Mouse (Mus musculus) neural tube, embryonic 11.5 days (tissue): ENCODE results near the gene Olfr613. TPM values are rescaled to one million over a fixed set of nuclear protein-coding genes. Genes with fewer than 3 reads are reported as not detected.

Experiments
- microRNA-seq: library from miRNA; unstranded; fragments of <30 nt; microRNA quantifications from one replicate; pipeline ENCODE4, GENCODE M21; 2016
- polyA plus RNA-seq: library from polyadenylated mRNA; unstranded; fragments of >200 nt; fragmentation: Nextera tagmentation; extraction: Ambion mirVana; gene quantifications from 2 replicates; pipeline ENCODE4 v1.2.1, GENCODE M21; 2014

Olfr613 gene
- polyA plus RNA-seq, 1 experiment from 2014 or later = not detected

Small RNA genes lying within 50 kb of the gene (microRNA-seq; reads per million reads assigned to microRNA genes)
- not detected for gene Gm26506

Other genes with a start within 250 kb of the Olfr613 start
- gene Olfr596, start 242.4 kb upstream of the Olfr613 start, polyA plus RNA-seq = not detected in 2 replicates
- gene Olfr597, start 231.8 kb upstream of the Olfr613 start, polyA plus RNA-seq = not detected in 2 replicates
- gene Olfr598, start 224.5 kb upstream of the Olfr613 start, polyA plus RNA-seq = not detected in 2 replicates
- not detected in 2 replicates for gene Olfr599, start 212.2 kb upstream of the Olfr613 start, polyA plus RNA-seq
- gene Olfr600, start 198.4 kb upstream of the Olfr613 start, polyA plus RNA-seq = not detected in 2 replicates
- gene Olfr601, start 185.4 kb upstream of the Olfr613 start, polyA plus RNA-seq = not detected in 2 replicates
- not detected in 2 replicates for gene Olfr603, start 161.9 kb upstream of the Olfr613 start, polyA plus RNA-seq
- gene Usp17lc, start 133.0 kb upstream of the Olfr613 start, polyA plus RNA-seq = not detected in 2 replicates
- not detected in 2 replicates for gene Olfr605, start 102.6 kb upstream of the Olfr613 start, polyA plus RNA-seq
- gene Olfr606, start 99.0 kb upstream of the Olfr613 start, polyA plus RNA-seq = not detected in 2 replicates
- not detected in 2 replicates for gene Olfr607, start 83.9 kb upstream of the Olfr613 start, polyA plus RNA-seq
- gene Olfr608, start 78.2 kb upstream of the Olfr613 start, polyA plus RNA-seq = not detected in 2 replicates
- not detected in 2 replicates for gene Olfr609, start 50.0 kb upstream of the Olfr613 start, polyA plus RNA-seq
- not detected in 2 replicates for gene Olfr610, start 36.0 kb upstream of the Olfr613 start, polyA plus RNA-seq
- not detected in 2 replicates for gene Olfr611, start 27.2 kb upstream of the Olfr613 start, polyA plus RNA-seq
- not detected in 2 replicates for gene Olfr612, start 5.4 kb upstream of the Olfr613 start, polyA plus RNA-seq
- gene Olfr615, start 8.0 kb downstream of the Olfr613 start, polyA plus RNA-seq = not detected in 2 replicates
- not detected in 2 replicates for gene Olfr616, start 21.1 kb downstream of the Olfr613 start, polyA plus RNA-seq
- not detected in 2 replicates for gene Olfr617, start 25.0 kb downstream of the Olfr613 start, polyA plus RNA-seq
- gene Olfr618, start 42.0 kb downstream of the Olfr613 start, polyA plus RNA-seq = not detected in 2 replicates
- not detected in 2 replicates for gene Olfr619, start 52.5 kb downstream of the Olfr613 start, polyA plus RNA-seq
- gene Olfr620, start 64.5 kb downstream of the Olfr613 start, polyA plus RNA-seq = not detected in 2 replicates
- gene Olfr622, start 94.6 kb downstream of the Olfr613 start, polyA plus RNA-seq = not detected in 2 replicates
- not detected in 2 replicates for gene Olfr623, start 115.6 kb downstream of the Olfr613 start, polyA plus RNA-seq
- 0.04 TPM in 2 replicates for gene Olfr624, start 123.1 kb downstream of the Olfr613 start, polyA plus RNA-seq
- gene Olfr625-ps1, start 134.6 kb downstream of the Olfr613 start, polyA plus RNA-seq = not detected in 2 replicates
- gene Olfr243, start 166.6 kb downstream of the Olfr613 start, polyA plus RNA-seq = not detected in 2 replicates
- gene Olfr628, start 182.3 kb downstream of the Olfr613 start, polyA plus RNA-seq = not detected in 2 replicates
- gene Olfr629, start 196.9 kb downstream of the Olfr613 start, polyA plus RNA-seq = not detected in 2 replicates
- gene Olfr630, start 209.3 kb downstream of the Olfr613 start, polyA plus RNA-seq = not detected in 2 replicates
- gene Olfr69, start 223.5 kb downstream of the Olfr613 start, polyA plus RNA-seq = not detected in 2 replicates
- gene Olfr68, start 231.6 kb downstream of the Olfr613 start, polyA plus RNA-seq = not detected in 2 replicates
- not detected in 2 replicates for gene Olfr67, start 243.7 kb downstream of the Olfr613 start, polyA plus RNA-seq